Mouse (Mus musculus): Measurements from ENCODE around the gene Ttbk2.
A peak's percentile ranks its signal among the peaks of the same experiment; 100 is the strongest.

Gene Ttbk2

GRCm38 (mm10) chr2:120850424-120851082 lies at the start of gene Ttbk2:
Gene Ttbk2 (minus strand): TSS chr2:120850604.
- peak; percentile 95 for DNase-seq (ENCODE audit: low spot score)

GRCm38 (mm10) chr2:120896361-120896760 lies 46.0 kb upstream of the Ttbk2 start:
- no peak for DNase-seq (ENCODE audit: low spot score)

DNA sequence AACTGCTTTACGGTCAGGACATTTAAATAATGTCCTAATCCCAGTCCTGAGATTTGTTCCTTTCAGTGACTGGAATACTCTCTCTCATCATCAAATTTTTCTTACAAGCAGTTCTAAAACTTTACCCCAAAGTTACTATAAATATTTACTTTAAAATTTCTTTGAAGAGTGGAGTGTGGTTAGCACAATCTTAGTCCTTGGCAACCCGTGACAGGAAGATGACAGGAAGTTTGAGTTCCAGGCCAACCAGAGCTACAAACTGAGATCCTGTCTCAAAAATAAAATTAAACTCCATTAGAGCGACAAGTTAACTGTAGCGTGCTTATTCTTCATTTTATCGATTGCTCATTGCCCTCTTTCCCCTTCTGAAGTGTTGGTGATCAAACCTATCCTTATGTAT lies 37.2 kb upstream of the Ttbk2 start:
- DNase-seq (ENCODE audit: low spot score): no peak

- no peak for DNase-seq (ENCODE audit: low spot score)
Observed at GRCm38 (mm10) chr2:120873192-120873591, 22.8 kb upstream of the Ttbk2 start.

DNA sequence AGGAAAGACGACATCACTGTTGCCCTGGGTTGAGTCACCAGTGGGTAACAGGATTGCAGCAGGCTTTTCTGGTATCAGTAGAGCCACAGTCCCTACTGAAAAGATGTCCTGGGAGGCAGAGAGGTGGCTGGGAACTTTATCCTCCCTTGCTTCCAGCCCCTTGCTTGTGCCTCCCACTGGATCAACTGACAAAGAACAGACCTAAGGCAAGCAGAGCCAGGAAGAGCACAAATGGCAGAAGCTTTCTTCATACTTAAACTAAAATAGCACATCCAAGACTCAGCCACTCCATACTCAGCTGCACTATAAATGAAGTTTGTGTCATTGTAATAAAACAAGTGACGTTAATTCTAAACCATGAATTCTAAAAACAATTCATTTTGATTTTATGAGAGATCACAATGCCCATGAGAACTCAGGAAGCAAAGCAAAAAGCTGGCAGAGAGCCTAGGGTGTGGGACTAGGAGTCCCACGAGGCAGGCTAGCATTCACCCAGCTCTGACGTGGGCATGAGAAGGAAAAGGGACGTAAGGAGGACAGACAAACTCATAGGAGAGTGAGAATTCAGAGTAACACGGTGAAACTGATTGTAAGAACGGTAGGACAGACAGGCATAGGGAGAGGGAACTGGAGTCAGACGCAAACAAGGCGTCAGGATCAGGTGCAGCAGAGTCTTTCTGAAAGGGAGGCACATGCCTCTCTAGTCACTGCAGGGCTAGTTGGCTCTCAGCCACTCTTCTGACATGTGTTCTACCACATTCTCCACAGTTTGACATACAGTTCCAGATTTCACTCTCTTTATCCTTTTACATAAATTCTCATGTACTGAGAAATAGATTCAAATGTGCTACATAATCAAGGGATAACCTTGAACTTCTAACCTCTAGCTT lies 21.3 kb upstream of the Ttbk2 start:
- no peak for DNase-seq (ENCODE audit: low spot score)

- no peak for DNase-seq (ENCODE audit: low spot score)
Observed at GRCm38 (mm10) chr2:120867336-120867735, 16.9 kb upstream of the Ttbk2 start.

DNA sequence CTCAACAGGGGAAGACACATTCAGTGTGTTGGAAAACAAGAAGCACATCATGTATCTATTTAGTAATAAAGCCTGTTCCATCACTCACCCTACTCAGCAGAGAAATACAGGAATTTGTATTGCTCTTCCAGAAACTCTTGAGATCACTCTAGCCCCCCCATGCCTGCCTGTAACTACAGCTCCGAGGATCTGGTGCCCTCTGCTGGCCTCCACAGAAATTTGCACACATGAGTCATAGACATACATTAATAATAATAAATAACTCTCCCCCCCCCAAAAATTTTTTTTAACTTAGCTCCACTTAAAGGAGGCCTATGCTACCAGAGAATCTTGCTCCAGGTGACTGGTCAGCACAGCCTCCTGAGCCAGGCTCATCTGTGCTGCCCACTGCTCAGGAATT lies 16.2 kb upstream of the Ttbk2 start:
- DNase-seq (ENCODE audit: low spot score): no peak

- no peak for DNase-seq (ENCODE audit: low spot score)
Observed at GRCm38 (mm10) chr2:120863389-120863788, 13.0 kb upstream of the Ttbk2 start.

- no peak for DNase-seq (ENCODE audit: low spot score)
Observed at GRCm38 (mm10) chr2:120860699-120861098, 10.3 kb upstream of the Ttbk2 start.

GRCm38 (mm10) chr2:120858131-120858530 lies 7.7 kb upstream of the Ttbk2 start:
- DNase-seq (ENCODE audit: low spot score): no peak

DNA sequence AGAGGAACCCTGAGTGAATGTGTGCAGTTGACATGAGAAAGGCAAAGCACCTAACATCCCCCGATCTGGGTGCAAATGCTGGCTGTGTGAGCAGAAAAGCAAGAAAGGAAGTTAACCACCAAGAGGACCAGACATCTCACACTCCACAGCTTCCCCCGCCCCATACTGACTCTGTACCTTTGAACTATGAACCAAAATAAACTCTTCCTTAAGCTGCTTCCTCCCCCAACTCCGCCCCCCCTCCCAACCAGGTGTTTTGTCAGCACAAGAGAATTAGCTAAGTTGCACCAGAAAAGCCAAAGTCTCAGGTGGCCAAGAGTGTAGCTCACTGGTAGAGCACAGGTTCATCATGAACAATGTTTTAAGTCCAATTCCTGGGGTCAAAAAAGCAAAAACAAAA lies 2.7 kb upstream of the Ttbk2 start:
- no peak for DNase-seq (ENCODE audit: low spot score)

GRCm38 (mm10) chr2:120852626-120853025 lies 2.2 kb upstream of the Ttbk2 start:
- DNase-seq (ENCODE audit: low spot score): no peak

DNA sequence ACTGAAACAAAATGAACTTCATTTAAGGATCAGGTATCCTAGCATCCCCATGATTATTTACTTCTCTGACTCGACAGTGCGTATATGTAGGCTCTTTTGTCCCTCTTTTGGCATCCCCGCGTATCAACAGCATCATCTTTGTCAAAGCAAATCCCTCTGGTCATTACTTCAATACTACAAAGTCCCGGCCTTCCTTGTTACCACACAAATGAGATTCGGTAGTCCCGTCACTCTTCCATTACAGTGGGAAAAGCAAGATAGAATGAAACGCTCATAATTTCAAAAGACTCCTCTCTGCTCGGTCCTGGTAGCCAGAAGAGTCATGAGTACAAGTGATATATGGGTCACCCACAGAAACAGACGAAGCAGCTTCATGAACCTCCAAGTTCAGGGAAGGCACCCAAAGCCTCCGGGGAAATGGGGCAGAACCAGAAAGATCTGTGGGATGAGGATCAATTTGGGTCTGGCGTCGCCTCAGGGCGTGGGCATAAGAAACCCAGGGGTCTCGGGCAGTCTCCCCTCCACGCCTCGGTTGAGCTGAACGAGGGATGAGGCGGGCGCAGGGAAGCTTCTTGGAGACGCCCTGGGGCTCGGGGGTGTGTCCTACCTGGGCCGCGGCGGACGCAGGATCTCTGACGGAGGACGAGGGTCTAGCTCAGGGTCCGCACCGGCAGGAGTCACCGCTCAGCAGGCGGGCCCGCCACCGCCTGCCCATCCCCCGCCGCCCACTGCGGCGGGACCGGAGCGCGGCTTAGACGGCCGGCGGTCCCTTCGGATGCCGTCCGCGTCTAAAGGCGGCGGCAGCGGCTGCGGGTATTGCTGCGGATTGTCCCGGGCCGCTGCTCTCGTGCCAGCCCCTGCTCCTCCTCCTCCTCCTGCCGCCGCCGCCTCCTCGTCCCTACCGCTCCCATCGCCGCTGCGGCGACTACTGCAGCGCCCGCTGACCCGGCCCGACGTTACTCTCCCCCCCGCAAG lies 668 bp downstream of the Ttbk2 start, which contains the start of gene Cdan1:
TSS of gene Cdan1 (minus strand) at position 680 of the 975 bp plus-strand sequence.
- DNase-seq (ENCODE audit: low spot score): no peak

GRCm38 (mm10) chr2:120845280-120845679 lies 5.1 kb downstream of the Ttbk2 start:
- no peak for DNase-seq (ENCODE audit: low spot score)

DNA sequence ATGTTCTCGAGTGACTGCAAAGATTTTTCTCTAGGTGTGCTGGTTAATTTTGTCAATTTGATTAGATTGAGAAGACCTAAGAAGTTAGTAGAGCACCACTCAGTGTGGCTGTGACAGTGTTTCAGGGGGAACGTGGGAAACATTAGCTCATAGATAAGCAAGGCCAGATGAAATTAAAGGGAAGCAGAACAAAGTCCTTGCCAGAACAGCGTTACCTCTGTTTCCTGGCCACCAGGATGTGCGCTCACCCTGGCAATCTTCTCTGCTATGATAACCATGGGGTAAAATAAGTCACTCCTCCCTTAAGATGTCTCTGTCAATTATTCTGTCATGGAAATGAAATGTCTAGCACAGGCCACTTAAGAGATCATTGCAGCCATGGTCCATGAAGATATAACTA lies 6.4 kb downstream of the Ttbk2 start:
- DNase-seq (ENCODE audit: low spot score): no peak

GRCm38 (mm10) chr2:120841211-120841610 lies 9.2 kb downstream of the Ttbk2 start:
- DNase-seq (ENCODE audit: low spot score): no peak

DNA sequence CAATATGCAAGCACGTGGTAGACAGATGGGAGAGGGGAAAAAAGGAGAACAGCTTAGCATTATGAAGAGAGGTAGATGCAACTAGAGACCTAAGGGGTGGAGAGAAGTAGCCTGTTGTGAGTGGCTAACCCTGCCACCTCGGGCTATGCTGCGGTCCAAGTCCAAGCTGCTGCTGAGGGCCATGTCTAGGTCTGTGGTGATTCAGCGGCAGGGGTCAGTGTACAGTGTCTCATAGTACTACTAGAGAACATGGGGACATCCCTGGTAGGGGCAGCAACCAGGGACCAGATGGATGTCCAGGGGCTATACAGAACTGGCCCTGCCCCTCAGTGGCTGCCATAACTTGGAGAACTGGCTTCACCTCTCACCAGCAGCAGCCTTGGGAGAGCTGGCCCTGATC lies 15.2 kb downstream of the Ttbk2 start:
- DNase-seq (ENCODE audit: low spot score): no peak

DNA sequence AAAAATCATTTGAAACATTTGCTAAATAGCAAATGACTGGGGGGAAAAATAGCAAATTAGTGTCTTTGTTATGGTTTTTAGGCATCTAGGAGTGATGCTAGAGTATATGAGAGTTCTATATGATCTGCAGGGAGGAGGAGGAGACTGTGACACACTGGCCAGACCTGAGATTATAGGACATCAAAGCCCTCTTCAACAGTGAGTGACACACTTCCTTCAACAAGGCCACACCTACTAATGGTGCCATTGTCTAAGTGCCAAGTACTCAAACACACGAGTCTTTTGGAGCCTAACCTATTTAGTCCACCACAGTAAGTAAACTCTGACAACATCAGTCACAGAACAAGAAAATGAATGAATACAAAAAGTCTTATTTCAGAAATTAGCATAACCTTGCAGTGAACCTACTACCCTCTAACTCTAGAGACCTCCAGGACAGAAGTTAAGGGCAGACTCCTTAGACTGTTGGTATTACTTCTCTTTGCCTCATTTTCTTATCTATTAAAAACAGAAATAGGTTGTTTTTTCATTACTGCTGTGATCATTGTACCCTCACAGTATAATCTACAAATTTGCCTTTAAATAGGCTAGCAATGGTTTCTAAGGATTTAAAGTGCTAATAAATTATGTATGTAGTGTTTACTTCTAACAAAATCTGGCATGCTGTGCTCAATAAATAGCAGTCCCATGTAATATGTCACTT lies 23.3 kb downstream of the Ttbk2 start:
- DNase-seq (ENCODE audit: low spot score): no peak

DNA sequence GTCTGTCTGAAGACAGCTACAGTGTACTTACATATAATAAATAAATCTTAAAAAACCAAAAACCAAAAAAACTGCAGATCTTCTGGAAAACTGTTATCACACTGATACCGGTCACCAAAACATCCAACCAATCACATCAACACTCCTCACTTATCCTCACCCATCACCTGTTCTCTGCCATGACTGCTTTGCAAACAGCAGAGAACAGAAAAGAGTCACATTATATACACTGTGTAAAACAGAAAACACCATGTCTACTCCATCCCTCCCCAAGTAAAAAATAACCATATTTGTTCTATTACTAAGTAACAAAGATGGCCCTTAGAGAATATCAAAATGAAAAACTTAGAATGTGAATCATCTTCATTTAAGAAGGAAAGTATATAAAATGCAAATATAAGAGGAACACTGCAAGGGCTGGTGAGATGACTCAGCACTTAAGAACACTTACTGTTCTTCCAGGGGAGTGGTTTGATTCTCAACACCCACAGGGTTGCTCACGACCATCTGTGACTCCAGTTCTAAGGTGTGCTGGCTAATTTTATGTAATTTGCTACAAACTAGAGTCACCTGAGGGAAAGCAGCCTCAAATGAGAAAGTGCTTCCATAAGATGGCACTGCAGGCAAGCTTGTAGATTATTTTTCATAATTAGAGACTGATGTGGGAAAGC lies 80.0 kb downstream of the Ttbk2 start:
- DNase-seq (ENCODE audit: low spot score): no peak

DNA sequence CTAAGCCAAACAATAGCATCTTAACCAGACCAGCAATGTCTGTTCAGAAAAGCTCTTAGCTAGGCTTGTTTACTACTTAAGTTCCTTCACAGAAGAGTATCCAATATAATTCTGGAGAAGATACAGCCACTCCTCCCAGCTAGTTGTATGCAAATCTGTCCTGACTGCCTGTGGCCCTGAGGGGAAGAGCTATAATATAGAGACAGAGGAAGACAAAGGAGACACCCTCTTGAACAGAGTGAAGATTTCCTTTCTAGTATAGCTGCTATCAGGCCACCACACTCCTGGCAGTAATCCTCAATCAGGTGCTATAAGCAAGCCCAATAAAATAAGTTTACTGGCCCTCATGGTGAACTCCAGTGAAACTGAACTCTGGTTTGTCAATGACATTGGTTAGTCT lies 88.5 kb downstream of the Ttbk2 start:
- DNase-seq (ENCODE audit: low spot score): no peak

DNA sequence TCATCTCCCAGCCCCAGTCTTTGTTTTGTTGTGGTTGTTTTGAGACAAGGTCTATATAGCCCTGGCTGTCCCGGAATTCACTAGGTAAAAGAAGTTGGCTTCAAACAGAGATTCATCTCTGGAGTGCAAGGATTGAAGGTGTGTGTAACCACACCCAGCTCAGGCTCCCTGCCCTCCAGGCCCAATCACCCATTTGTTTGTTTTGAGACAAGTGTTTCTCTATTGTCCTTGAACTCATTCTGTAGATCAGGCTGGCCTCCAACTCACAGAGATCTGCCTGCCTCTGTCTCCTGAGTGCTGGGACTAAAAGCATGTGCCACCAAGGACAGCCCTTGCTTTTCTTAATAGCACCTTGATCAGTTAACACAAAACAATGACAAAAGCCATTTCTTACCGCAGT lies 102.4 kb downstream of the Ttbk2 start:
- no peak for DNase-seq (ENCODE audit: low spot score)
